Mouse (Mus musculus) embryonic fibroblast, embryonic 13.5 days (primary cell): ENCODE measurements around the gene Slc8a1. TPM values are rescaled to one million over a fixed set of nuclear protein-coding genes. Genes with fewer than 3 reads are reported as not detected.

Experiments used
- H3K27ac ChIP-seq: 2 replicates; pipeline ENCODE4 v1.5.1; 2012; ENCODE audit warnings: low read length, control low read depth, inconsistent platforms; ENCODE audit not compliant: insufficient read depth
- H3K4me1 ChIP-seq: 2 replicates; pipeline ENCODE4 v1.6.1; 2011; ENCODE audit warnings: low read length; ENCODE audit not compliant: control insufficient read depth, insufficient read depth
- H3K4me3 ChIP-seq: 2 replicates; pipeline ENCODE4 v1.5.1; 2011; ENCODE audit warnings: mild to moderate bottlenecking, control low read depth, low read length; ENCODE audit not compliant: insufficient read depth
- CTCF ChIP-seq: IDR thresholded peaks from 2 replicates; pipeline ENCODE4 v1.5.1; 2011; ENCODE audit warnings: mild to moderate bottlenecking, control low read depth, low read length, moderate library complexity, borderline replicate concordance; ENCODE audit not compliant: insufficient read depth
- POLR2A ChIP-seq: IDR thresholded peaks from 2 replicates; pipeline ENCODE4 v1.6.1; 2011; ENCODE audit warnings: low read depth, mild to moderate bottlenecking, control low read depth, low read length, moderate library complexity
- polyA plus RNA-seq: library from polyadenylated mRNA; stranded (reverse); fragments of >200 nt; gene quantifications from 2 replicates; pipeline ENCODE4 v1.2.4, GENCODE M21; 2011; ENCODE audit warnings: low read depth; ENCODE audit not compliant: missing spikeins, insufficient read length

Gene Slc8a1
- polyA plus RNA-seq, 1 experiment: 22.9 TPM

- H3K27ac ChIP-seq: no peak overlapping the region
- H3K4me1 ChIP-seq: peaks cover 10% of the 10 kb centered on the region
- H3K4me3 ChIP-seq: no peak overlapping the region
- TF ChIP-seq CTCF: no peak
- TF ChIP-seq POLR2A: no peak
Observed at GRCm38 (mm10) chr17:81523943-81524342, 214.2 kb downstream of the Slc8a1 start.

DNA sequence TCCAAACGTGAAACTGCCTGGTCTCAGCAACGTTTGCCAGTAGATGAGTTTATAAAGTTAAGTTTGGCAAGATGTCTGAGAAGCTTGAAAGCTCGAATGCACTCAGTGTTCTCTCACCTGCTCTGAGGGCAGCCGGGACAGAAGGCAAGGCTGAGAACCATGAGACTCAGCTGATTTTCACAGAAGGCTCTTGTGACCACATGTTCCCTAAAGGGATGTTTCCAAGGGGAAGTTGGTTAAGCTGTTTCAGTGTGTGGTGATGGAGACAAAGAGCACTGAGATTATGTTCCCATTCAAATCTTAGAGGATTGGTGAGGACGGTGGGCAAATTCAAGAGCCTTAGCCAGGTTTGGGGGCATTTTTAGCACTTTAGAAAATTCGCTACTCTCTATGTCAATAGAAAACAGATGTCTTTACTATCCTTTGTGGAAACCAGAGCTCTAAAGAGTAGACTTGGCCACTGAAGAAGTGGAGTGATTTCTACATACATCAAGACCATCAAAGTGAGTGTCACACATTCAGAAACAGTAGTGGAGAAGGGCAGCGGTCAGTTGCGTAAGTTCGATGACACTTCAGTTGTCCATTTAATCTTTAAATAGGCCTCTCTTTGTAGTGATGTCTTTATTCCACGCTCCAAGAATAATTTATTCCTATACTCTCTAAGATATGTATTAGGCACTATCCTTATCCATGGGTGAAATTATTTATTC is 219.7 kb downstream of the Slc8a1 start:
- Histone ChIP-seq H3K4me3 (no peak overlapping the region), H3K27ac (no peak overlapping the region), H3K4me1 (peaks cover 3% of the 10 kb centered on the region; the same call in 1 of the 2 replicates)
- no peak for TF ChIP-seq CTCF
- no peak for TF ChIP-seq POLR2A

DNA sequence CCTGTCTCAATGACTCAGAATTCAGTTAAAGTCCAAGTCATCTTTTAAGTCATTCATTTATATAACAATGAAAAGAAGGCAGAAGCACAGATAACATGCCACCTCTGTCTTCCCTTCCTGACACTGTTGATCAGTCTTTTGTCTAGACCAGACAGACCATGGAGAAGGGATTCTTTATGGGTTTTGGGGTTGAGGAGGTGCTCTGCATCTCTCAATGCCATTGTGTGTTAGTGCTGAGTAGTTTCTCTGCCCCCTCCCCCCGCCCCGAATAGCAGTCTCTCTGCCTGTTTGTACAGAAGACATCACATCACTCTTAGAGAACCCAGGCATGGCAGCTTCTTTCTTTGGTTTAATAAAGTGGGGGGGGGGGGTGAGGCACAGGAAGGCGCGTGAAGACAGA is 222.0 kb downstream of the Slc8a1 start:
- no peak for TF ChIP-seq POLR2A
- TF ChIP-seq CTCF: no peak
- no peak overlapping the region for H3K27ac ChIP-seq
- H3K4me3 ChIP-seq: no peak overlapping the region
- no peaks in the 10 kb centered on the region for H3K4me1 ChIP-seq

DNA sequence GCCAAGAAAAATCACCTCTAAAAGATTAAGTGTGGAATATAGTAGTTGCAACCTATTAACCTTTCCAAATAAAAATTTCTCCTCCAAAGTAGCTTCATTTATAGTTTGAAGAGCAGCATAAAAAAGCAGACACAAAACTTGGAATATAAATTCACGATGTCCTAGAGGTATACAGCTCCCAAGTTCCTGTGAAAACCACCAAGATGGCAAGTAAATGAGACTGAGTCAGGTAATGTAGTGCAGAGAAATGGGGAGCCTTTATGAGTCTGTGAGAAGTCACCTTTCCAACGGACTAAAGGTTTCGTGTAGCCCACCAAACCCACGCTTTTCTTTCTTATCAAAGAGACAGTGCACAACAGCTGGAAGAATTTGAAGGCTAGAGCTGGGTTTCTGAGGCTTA is 224.2 kb downstream of the Slc8a1 start:
- TF ChIP-seq CTCF (no peak), POLR2A (no peak)
- peak overlapping the region; percentile 9 for H3K27ac ChIP-seq
- H3K4me3 ChIP-seq: no peak overlapping the region
- H3K4me1 ChIP-seq: no peaks in the 10 kb centered on the region

- TF ChIP-seq POLR2A: no peak
- no peak for TF ChIP-seq CTCF
- Histone ChIP-seq H3K4me3 (no peak overlapping the region), H3K27ac (peak overlapping the region; percentile 71), H3K4me1 (no peaks in the 10 kb centered on the region)
Observed at GRCm38 (mm10) chr17:81513368-81513958, 224.7 kb downstream of the Slc8a1 start.

DNA sequence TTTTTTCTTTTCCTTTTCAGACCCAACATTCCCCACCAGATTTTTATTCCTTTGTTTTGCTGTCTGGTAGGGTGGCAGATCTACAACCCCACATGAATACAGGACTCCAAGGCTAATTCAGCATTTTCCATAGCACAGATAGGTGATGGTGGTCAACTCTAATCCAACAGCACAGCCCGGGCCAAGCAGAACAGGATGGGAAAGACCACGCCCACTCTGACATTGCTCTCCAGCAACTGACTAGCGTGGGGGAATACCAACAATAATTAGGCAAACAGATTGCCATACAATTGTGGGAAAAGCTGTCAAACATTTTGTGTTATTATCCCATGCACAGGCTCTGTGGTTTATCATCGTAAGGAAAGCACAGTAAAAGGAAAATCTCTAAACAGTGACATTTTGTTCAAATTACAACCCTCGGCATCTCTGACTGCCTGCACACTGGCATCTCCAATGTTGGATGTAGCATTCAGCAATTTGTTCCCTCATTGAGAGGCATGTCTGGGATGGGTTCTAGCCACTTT is 233.0 kb downstream of the Slc8a1 start:
- no peak overlapping the region for H3K4me3 ChIP-seq

GRCm38 (mm10) chr17:81504040-81504439 is 234.1 kb downstream of the Slc8a1 start:
- Histone ChIP-seq H3K27ac (no peak overlapping the region), H3K4me1 (no peaks in the 10 kb centered on the region), H3K4me3 (no peak overlapping the region)
- TF ChIP-seq CTCF (no peak), POLR2A (no peak)

More for the DNA sequence above, 233.0 kb downstream of the Slc8a1 start:
- Histone ChIP-seq H3K4me1 (no peaks in the 10 kb centered on the region), H3K27ac (no peak overlapping the region)
- no peak for TF ChIP-seq POLR2A
- no peak for TF ChIP-seq CTCF

DNA sequence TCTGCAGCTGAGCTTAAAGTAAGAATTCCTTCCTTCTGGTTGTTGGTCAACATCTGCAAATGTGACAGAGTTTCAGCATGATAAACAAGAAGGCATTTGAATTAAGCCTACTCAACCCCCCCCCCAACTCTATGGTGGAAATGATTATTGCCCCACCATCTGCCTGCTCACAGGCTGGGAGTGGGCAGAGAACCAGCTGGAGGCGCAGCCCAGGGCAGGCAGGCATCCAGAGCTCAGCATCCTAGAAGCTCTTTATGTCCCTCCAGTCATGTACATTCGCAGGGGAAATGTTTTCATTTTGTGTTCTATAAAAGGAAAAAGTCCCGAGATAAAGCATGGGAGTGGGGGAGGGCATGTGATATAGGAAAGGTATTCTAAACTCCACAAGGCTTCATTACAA is 235.4 kb downstream of the Slc8a1 start:
- TF ChIP-seq CTCF (no peak), POLR2A (no peak)
- Histone ChIP-seq H3K4me1 (no peaks in the 10 kb centered on the region), H3K4me3 (no peak overlapping the region), H3K27ac (no peak overlapping the region)

DNA sequence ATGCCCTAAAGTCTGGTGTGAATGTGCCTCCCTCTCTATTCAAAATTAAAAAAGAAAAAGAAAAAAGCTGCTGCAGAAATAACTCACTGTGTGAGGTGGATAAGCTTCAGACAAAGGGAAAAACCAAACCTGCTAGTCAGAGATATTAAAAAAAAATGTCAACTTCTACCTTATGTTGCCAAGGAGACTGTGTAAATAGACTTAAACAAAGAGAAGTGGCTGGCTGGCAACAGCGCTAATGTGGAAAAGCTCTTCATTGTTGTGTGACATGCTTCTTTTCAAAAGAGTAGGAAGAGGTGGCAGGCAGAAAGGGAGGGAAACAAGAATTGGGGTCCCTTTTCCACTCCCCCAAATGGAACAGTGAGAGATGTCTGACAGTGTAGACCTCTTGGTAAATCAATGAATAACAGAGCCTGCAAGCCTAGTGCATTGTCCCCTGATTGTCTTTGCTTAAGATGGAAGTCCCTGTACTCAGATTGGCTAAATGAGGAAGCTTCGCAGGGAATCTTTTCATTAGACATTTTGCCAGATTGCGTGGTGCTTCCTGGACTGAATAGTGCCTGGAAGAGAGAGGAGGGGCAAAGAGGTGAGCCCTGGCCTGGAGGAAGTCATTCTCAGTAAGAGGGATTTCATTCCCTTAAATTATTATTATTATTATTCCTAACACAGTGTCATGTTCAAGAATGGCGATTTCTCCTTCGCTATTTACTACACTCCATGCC is 237.3 kb downstream of the Slc8a1 start:
- H3K4me3 ChIP-seq: no peak overlapping the region

GRCm38 (mm10) chr17:81497919-81498318 is 240.3 kb downstream of the Slc8a1 start:
- no peak for TF ChIP-seq POLR2A
- no peak for TF ChIP-seq CTCF

More for the DNA sequence above, 237.3 kb downstream of the Slc8a1 start:
- TF ChIP-seq CTCF (no peak), POLR2A (no peak)
- no peak overlapping the region for H3K27ac ChIP-seq
- no peaks in the 10 kb centered on the region for H3K4me1 ChIP-seq

More at GRCm38 (mm10) chr17:81497919-81498318, 240.3 kb downstream of the Slc8a1 start:
- no peak overlapping the region for H3K4me3 ChIP-seq
- peak overlapping the region; percentile 85 for H3K27ac ChIP-seq
- no peaks in the 10 kb centered on the region for H3K4me1 ChIP-seq
